Mouse (Mus musculus): ENCODE data around the gene Pgpep1. TPM values are rescaled to one million over a fixed set of nuclear protein-coding genes. Genes with fewer than 3 reads are reported as not detected.

Pgpep1 gene
- total and polyA plus RNA-seq, 2 experiments, result 42.6 to 91.3 TPM

DNA sequence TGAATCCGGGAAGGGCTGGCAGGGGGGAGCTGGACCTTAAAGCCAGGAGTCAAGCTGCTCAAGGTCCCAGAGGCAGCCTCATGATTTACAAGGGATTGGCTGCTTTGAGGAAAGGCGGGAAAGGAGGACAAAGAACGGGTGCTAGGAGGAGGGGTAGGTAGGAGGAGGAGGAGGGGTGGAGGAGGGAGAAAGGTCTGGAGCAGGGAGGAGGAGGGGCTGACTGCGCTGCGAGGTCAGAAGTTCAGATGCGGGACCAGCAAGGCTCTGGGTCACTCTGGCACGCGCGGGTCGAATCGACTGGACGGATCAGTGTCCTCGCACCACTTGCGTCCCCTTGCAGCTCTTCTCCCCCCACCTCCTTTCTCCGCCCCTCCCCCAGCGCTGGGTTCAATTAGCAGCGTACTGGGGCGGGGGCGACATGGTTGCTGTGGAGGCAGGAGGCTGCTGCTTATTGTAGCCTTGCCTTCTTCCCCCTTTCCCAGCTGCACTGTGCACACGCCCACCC is 31.6 kb upstream of the Pgpep1 start:
- no peaks in the 10 kb centered on the region for H3K36me3 ChIP-seq (ENCODE audit: control insufficient read depth, insufficient read depth, low read length)
- peak overlapping the region; percentile 10; the same call in 1 of the 2 replicates for H3K4me3 ChIP-seq (ENCODE audit: insufficient read depth, low read depth, low read length)
- DNase-seq (ENCODE audit: extremely low read depth, low read depth, low spot score), result peak; percentile 61
- H3K27ac ChIP-seq (replicated peaks; ENCODE audit: insufficient read depth, low read depth, low read length), result no peak overlapping the region
- no peaks in the 10 kb centered on the region for H3K79me2 ChIP-seq (ENCODE audit: control insufficient read depth, insufficient read depth, low read length)
- WGBS, result 12% methylated on average over 20 of the region's 20 CpGs
- peaks cover 15% of the 10 kb centered on the region for H3K4me1 ChIP-seq (ENCODE audit: control insufficient read depth, insufficient read depth, low read length)
- TF ChIP-seq CTCF (IDR thresholded peaks at IDR 0.05; ENCODE audit: low read depth, low read length) (no peak), POLR2A (IDR thresholded peaks at IDR 0.05; ENCODE audit: extremely low read depth, insufficient read depth, low read length) (no peak)
- H3K27me3 ChIP-seq (ENCODE audit: control insufficient read depth, insufficient read depth, low read length), result no peaks in the 10 kb centered on the region
- peak overlapping the region; percentile 32; the same call in 1 of the 2 replicates for H3K9ac ChIP-seq (ENCODE audit: low read depth, low read length)

DNA sequence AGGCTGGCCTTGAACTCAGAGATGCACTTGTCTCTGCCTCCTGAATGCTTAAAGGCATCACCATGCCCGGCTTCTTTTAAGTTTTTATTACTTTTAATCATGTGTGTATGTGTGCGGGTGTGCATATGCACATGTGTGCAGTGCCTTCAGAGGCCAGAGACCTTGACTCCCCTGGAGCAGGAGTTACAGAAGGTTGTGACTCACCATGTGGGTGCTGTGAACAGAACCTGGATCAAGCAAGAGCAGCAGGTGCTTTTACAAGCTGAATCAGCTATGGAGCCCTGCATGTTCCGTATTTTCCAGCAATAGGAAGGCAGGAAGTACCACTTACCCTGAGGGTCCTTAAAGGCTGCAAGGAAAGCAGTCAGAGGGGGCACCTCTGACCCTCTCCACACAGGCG is 31.0 kb upstream of the Pgpep1 start:
- Histone ChIP-seq H3K4me3 (ENCODE audit: insufficient read depth, low read depth, low read length) (no peak overlapping the region), H3K27ac (replicated peaks; ENCODE audit: insufficient read depth, low read depth, low read length) (no peak overlapping the region), H3K79me2 (ENCODE audit: control insufficient read depth, insufficient read depth, low read length) (no peaks in the 10 kb centered on the region), H3K27me3 (ENCODE audit: control insufficient read depth, insufficient read depth, low read length) (no peaks in the 10 kb centered on the region), H3K9ac (ENCODE audit: low read depth, low read length) (no peak overlapping the region), H3K4me1 (ENCODE audit: control insufficient read depth, insufficient read depth, low read length) (peaks cover 14% of the 10 kb centered on the region), H3K36me3 (ENCODE audit: control insufficient read depth, insufficient read depth, low read length) (no peaks in the 10 kb centered on the region)
- WGBS, result 95% methylated on average over 4 of the region's 4 CpGs
- DNase-seq (ENCODE audit: extremely low read depth, low read depth, low spot score), result no peak
- TF ChIP-seq POLR2A (IDR thresholded peaks at IDR 0.05; ENCODE audit: extremely low read depth, insufficient read depth, low read length) (no peak), CTCF (IDR thresholded peaks at IDR 0.05; ENCODE audit: low read depth, low read length) (no peak)

DNA sequence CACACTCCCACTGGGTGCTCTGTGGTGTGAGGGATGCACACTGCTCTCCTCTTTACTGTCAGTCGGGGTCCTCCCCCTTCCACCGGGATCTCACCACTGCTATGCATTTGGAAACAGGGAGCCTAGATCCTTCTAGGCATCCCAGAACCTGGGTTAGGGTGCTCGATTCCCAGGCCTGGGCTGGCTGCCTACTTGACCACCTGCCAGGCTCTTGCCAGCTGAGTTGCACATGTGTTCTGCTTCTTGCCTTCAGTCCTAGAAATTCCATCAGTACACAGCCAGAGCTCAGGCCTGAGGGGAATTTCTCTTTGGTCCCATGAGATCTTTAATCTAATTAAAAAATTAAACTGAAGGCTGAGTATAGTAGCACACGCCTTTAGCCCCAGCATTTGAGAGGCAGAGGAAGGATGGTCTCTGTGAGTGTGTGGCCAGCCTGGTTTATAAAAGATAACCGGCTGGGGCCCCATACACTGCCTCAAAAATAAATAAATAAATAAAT is 29.8 kb upstream of the Pgpep1 start:
- no peaks in the 10 kb centered on the region for H3K79me2 ChIP-seq (ENCODE audit: control insufficient read depth, insufficient read depth, low read length)
- H3K9ac ChIP-seq (ENCODE audit: low read depth, low read length), result no peak overlapping the region
- peaks cover 14% of the 10 kb centered on the region for H3K4me1 ChIP-seq (ENCODE audit: control insufficient read depth, insufficient read depth, low read length)
- H3K27me3 ChIP-seq (ENCODE audit: control insufficient read depth, insufficient read depth, low read length), result no peaks in the 10 kb centered on the region
- H3K4me3 ChIP-seq (ENCODE audit: insufficient read depth, low read depth, low read length), result no peak overlapping the region
- 78% methylated on average over 5 of the region's 5 CpGs for WGBS
- no peaks in the 10 kb centered on the region for H3K36me3 ChIP-seq (ENCODE audit: control insufficient read depth, insufficient read depth, low read length)
- no peak overlapping the region for H3K27ac ChIP-seq (replicated peaks; ENCODE audit: insufficient read depth, low read depth, low read length)
- no peak for DNase-seq (ENCODE audit: extremely low read depth, low read depth, low spot score)
- TF ChIP-seq POLR2A (IDR thresholded peaks at IDR 0.05; ENCODE audit: extremely low read depth, insufficient read depth, low read length) (no peak), CTCF (IDR thresholded peaks at IDR 0.05; ENCODE audit: low read depth, low read length) (no peak)

DNA sequence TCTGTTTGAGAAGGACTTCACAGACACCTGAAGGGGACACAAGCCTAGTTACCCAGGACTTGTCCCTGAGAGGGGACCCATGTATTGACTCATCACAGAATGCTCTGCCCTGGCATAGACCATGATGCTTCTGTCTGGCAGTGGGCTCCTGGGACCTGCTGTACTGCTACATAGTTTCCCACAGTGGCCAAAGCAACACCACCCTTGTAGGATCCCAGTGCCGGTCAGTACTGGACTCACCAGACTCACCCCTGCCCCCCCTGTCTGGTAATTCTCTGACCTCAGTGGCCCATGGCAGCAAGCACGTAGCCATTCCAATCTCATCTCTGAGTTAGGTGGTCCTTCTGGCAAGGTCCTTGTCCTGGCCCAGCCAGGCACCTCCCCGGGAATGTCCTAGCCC is 27.9 kb upstream of the Pgpep1 start:
- Histone ChIP-seq H3K27me3 (ENCODE audit: control insufficient read depth, insufficient read depth, low read length) (no peaks in the 10 kb centered on the region), H3K36me3 (ENCODE audit: control insufficient read depth, insufficient read depth, low read length) (no peaks in the 10 kb centered on the region), H3K4me1 (ENCODE audit: control insufficient read depth, insufficient read depth, low read length) (peaks cover 14% of the 10 kb centered on the region), H3K79me2 (ENCODE audit: control insufficient read depth, insufficient read depth, low read length) (no peaks in the 10 kb centered on the region), H3K9ac (ENCODE audit: low read depth, low read length) (no peak overlapping the region), H3K27ac (replicated peaks; ENCODE audit: insufficient read depth, low read depth, low read length) (no peak overlapping the region), H3K4me3 (ENCODE audit: insufficient read depth, low read depth, low read length) (no peak overlapping the region)
- TF ChIP-seq CTCF (IDR thresholded peaks at IDR 0.05; ENCODE audit: low read depth, low read length), result no peak
- TF ChIP-seq POLR2A (IDR thresholded peaks at IDR 0.05; ENCODE audit: extremely low read depth, insufficient read depth, low read length), result no peak
- no peak for DNase-seq (ENCODE audit: extremely low read depth, low read depth, low spot score)
- 95% methylated on average over 3 of the region's 3 CpGs for WGBS

DNA sequence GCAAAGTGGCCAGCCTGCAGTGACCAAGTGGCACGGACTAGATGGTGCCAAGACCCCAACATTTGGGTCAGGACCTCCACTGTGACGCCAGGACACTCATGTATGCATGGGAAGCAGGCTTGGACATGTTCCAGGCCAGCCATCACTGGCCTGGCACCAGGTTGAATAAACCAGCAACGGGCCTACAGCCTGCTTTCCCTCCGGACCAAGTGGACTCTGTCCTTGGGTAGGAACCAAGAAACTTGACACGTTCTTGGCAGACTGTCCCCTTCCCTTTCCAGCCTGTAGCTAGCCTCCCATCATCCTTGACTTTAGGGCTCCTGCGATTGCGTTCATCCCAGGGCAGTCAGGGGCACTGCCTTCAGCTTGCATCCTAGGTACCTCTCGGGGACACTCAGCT is 27.4 kb upstream of the Pgpep1 start:
- Histone ChIP-seq H3K36me3 (ENCODE audit: control insufficient read depth, insufficient read depth, low read length) (no peaks in the 10 kb centered on the region), H3K27me3 (ENCODE audit: control insufficient read depth, insufficient read depth, low read length) (no peaks in the 10 kb centered on the region), H3K27ac (replicated peaks; ENCODE audit: insufficient read depth, low read depth, low read length) (peak overlapping the region; percentile 30), H3K4me3 (ENCODE audit: insufficient read depth, low read depth, low read length) (no peak overlapping the region), H3K4me1 (ENCODE audit: control insufficient read depth, insufficient read depth, low read length) (peaks cover 14% of the 10 kb centered on the region), H3K9ac (ENCODE audit: low read depth, low read length) (0 out of 2 replicates have a peak overlapping the region, but pooled peaks have one; percentile 1), H3K79me2 (ENCODE audit: control insufficient read depth, insufficient read depth, low read length) (no peaks in the 10 kb centered on the region)
- WGBS, result 13% methylated on average over 8 of the region's 8 CpGs
- peak; percentile 94 for DNase-seq (ENCODE audit: extremely low read depth, low read depth, low spot score)
- TF ChIP-seq CTCF (IDR thresholded peaks at IDR 0.05; ENCODE audit: low read depth, low read length) (no peak), POLR2A (IDR thresholded peaks at IDR 0.05; ENCODE audit: extremely low read depth, insufficient read depth, low read length) (no peak)

DNA sequence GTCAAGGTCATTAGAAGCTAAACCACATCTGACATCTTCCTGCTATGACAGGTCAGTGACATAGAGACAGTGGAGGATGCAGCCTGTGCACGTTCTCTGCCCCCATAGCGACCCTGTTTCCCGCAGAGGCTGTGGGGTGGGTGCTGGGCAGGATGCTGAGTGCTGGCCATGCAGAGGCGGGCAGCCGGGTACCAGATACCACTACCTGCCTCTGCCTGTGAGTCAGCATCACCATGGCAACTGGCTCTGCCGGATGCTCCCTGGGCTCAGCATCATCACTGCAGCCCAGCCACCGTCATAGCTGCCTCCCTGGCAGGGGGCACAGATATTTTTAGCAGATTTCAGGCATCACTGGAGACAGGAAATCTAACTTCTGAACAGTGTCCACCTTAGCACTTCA is 24.1 kb upstream of the Pgpep1 start:
- DNase-seq (ENCODE audit: extremely low read depth, low read depth, low spot score), result no peak
- H3K27ac ChIP-seq (replicated peaks; ENCODE audit: insufficient read depth, low read depth, low read length), result no peak overlapping the region
- WGBS, result 55% methylated on average over 7 of the region's 7 CpGs
- no peak overlapping the region for H3K9ac ChIP-seq (ENCODE audit: low read depth, low read length)
- H3K36me3 ChIP-seq (ENCODE audit: control insufficient read depth, insufficient read depth, low read length), result no peaks in the 10 kb centered on the region
- no peak overlapping the region for H3K4me3 ChIP-seq (ENCODE audit: insufficient read depth, low read depth, low read length)
- TF ChIP-seq POLR2A (IDR thresholded peaks at IDR 0.05; ENCODE audit: extremely low read depth, insufficient read depth, low read length) (no peak), CTCF (IDR thresholded peaks at IDR 0.05; ENCODE audit: low read depth, low read length) (no peak)
- H3K4me1 ChIP-seq (ENCODE audit: control insufficient read depth, insufficient read depth, low read length), result peaks cover 18% of the 10 kb centered on the region
- H3K27me3 ChIP-seq (ENCODE audit: control insufficient read depth, insufficient read depth, low read length), result no peaks in the 10 kb centered on the region
- H3K79me2 ChIP-seq (ENCODE audit: control insufficient read depth, insufficient read depth, low read length), result no peaks in the 10 kb centered on the region
